Mouse (Mus musculus) right cerebral cortex, postnatal 4 days (tissue): ENCODE measurements around the gene Psmb9.
"Not testable (repeated sequence)": the region's sequence is repeated elsewhere in the genome, so short reads cannot be mapped to it uniquely, and the experiment has no call there.

Experiments used
- DNase-seq: peaks from one replicate; pipeline ENCODE4 v3.0.0-alpha.2; 2022

Psmb9 gene

GRCm38 (mm10) chr17:34179913-34180859 is 7.4 kb downstream of the Psmb9 start:
- DNase-seq, result no peak

- DNase-seq, result no peak
Measured at GRCm38 (mm10) chr17:34179019-34179418, 8.5 kb downstream of the Psmb9 start.

GRCm38 (mm10) chr17:34177179-34177578 is 10.4 kb downstream of the Psmb9 start:
- no peak for DNase-seq

- DNase-seq, result no peak
Measured at GRCm38 (mm10) chr17:34174075-34174474, 13.5 kb downstream of the Psmb9 start.

GRCm38 (mm10) chr17:34172528-34172927 is 15.0 kb downstream of the Psmb9 start:
- no peak for DNase-seq

GRCm38 (mm10) chr17:34170877-34171498 is 16.6 kb downstream of the Psmb9 start:
- peak; percentile 87 for DNase-seq

GRCm38 (mm10) chr17:34170487-34170876 is 17.1 kb downstream of the Psmb9 start:
- no peak for DNase-seq

- DNase-seq, result peak; percentile 22
Measured at GRCm38 (mm10) chr17:34169279-34169678, 18.3 kb downstream of the Psmb9 start.

GRCm38 (mm10) chr17:34165033-34165730 is 22.4 kb downstream of the Psmb9 start:
- DNase-seq, result no peak

GRCm38 (mm10) chr17:34164202-34164895 is 23.2 kb downstream of the Psmb9 start:
- peak; percentile 26 for DNase-seq

GRCm38 (mm10) chr17:34155534-34155933 is 32.0 kb downstream of the Psmb9 start:
- no peak for DNase-seq

GRCm38 (mm10) chr17:34152923-34153322 is 34.6 kb downstream of the Psmb9 start, which contains the start of gene H2-DMb1:
TSS of gene H2-DMb1 (plus strand) at chr17:34153072.
- DNase-seq, result no peak

- no peak for DNase-seq
Measured at GRCm38 (mm10) chr17:34144960-34145371, 42.6 kb downstream of the Psmb9 start.

- DNase-seq, result not testable (repeated sequence)
Measured at GRCm38 (mm10) chr17:34144221-34144620, 43.3 kb downstream of the Psmb9 start.

- no peak for DNase-seq
Measured at GRCm38 (mm10) chr17:34143461-34143860, 44.1 kb downstream of the Psmb9 start.

GRCm38 (mm10) chr17:34143033-34143432 is 44.5 kb downstream of the Psmb9 start, which contains the start of gene H2-DMb2:
TSS of gene H2-DMb2 (plus strand) at chr17:34143307.
- DNase-seq, result no peak

GRCm38 (mm10) chr17:34142456-34143010 is 45.0 kb downstream of the Psmb9 start:
- no peak for DNase-seq

- no peak for DNase-seq
Measured at GRCm38 (mm10) chr17:34141448-34141847, 46.1 kb downstream of the Psmb9 start.

- no peak for DNase-seq
Measured at GRCm38 (mm10) chr17:34140240-34140639, 47.3 kb downstream of the Psmb9 start.

- no peak for DNase-seq
Measured at GRCm38 (mm10) chr17:34139416-34139815, 48.1 kb downstream of the Psmb9 start.

GRCm38 (mm10) chr17:34138655-34139054 is 48.9 kb downstream of the Psmb9 start:
- DNase-seq, result no peak

GRCm38 (mm10) chr17:34137601-34138000 is 50.0 kb downstream of the Psmb9 start:
- DNase-seq, result no peak
